Mouse (Mus musculus) neural tube, embryonic 15.5 days (tissue): ENCODE measurements around the gene Tmem38b. TPM values are rescaled to one million over a fixed set of nuclear protein-coding genes. Genes with fewer than 3 reads are reported as not detected.
A peak's percentile ranks its signal among the peaks of the same experiment; 100 is the strongest.

ENCODE experiments used
- ATAC-seq: fragments of 200-750 bp; cut with Nextera tagmentation; 2 replicates; pipeline ENCODE4 v1.8.0; 2017; ENCODE audit warnings: mild to moderate bottlenecking, moderate TSS enrichment, moderate library complexity; ENCODE audit not compliant: low FRiP score
- H3K27ac ChIP-seq: fragments of 300-500 bp; sonication (generic); replicated peaks from 2 replicates; pipeline ENCODE4 v1.5.1; 2015; ENCODE audit warnings: mild to moderate bottlenecking, inconsistent platforms
- H3K27me3 ChIP-seq: fragments of 300-500 bp; sonication (generic); replicated peaks from 2 replicates; pipeline ENCODE4 v1.6.1; 2015; ENCODE audit warnings: inconsistent platforms
- H3K36me3 ChIP-seq: fragments of 300-500 bp; sonication (generic); 2 replicates; pipeline ENCODE4 v1.6.1; 2015; ENCODE audit warnings: inconsistent platforms
- H3K4me1 ChIP-seq: fragments of 300-500 bp; sonication (generic); 2 replicates; pipeline ENCODE4 v1.6.1; 2015; ENCODE audit warnings: inconsistent platforms
- H3K4me2 ChIP-seq: fragments of 300-500 bp; sonication (generic); 2 replicates; pipeline ENCODE4 v1.6.1; 2015; ENCODE audit warnings: inconsistent platforms, mild to moderate bottlenecking, moderate library complexity
- H3K4me3 ChIP-seq: fragments of 300-500 bp; sonication (generic); replicated peaks from 2 replicates; pipeline ENCODE4 v1.5.1; 2015; ENCODE audit warnings: mild to moderate bottlenecking, inconsistent platforms
- H3K9ac ChIP-seq: fragments of 300-500 bp; sonication (generic); replicated peaks from 2 replicates; pipeline ENCODE4 v1.6.1; 2015; ENCODE audit warnings: mild to moderate bottlenecking, inconsistent platforms
- H3K9me3 ChIP-seq: fragments of 300-500 bp; sonication (generic); replicated peaks from 2 replicates; pipeline ENCODE4 v1.6.1; 2016; ENCODE audit warnings: inconsistent platforms
- WGBS: fragments of 180-500 bp; shearing (Covaris S2); methylation state at CpG from one replicate; pipeline ENCODE4 v1.1.7; 2015; ENCODE audit warnings: mixed read lengths; 5-methylcytosine and 5-hydroxymethylcytosine counted together
- polyA plus RNA-seq: library from polyadenylated mRNA; unstranded; fragments of >200 nt; fragmentation: Nextera tagmentation; extraction: Ambion mirVana; gene quantifications from 2 replicates; pipeline ENCODE4 v1.2.1, GENCODE M21; 2015

The Tmem38b gene
- 7.2 and 7.4 TPM in 2 replicates for polyA plus RNA-seq

- H3K27me3 ChIP-seq = no peaks in the 10 kb centered on the region
- peaks cover 6% of the 10 kb centered on the region for H3K4me1 ChIP-seq
- peak; percentile 95 for ATAC-seq
- H3K4me3 ChIP-seq = peak within 1 kb of the TSS; percentile 99
- H3K27ac ChIP-seq = peak within 1 kb of the TSS; percentile 84
- H3K9ac ChIP-seq = peak within 1 kb of the TSS; percentile 86
- H3K4me2 ChIP-seq = peak within 1 kb of the TSS; percentile 76
- no peaks in the 10 kb centered on the region for H3K36me3 ChIP-seq
- under 1% methylated on average over 54 of the region's 55 CpGs for whole genome bisulfite sequencing
- no peaks in the 10 kb centered on the region for H3K9me3 ChIP-seq
These were observed at the start of gene Tmem38b for GRCm38 (mm10) chr4:53825821-53826605. Gene Tmem38b, plus strand, starts transcription at chr4:53826045.

- Histone ChIP-seq H3K4me2 (no peak overlapping the region), H3K9me3 (no peaks in the 10 kb centered on the region), H3K27ac (no peak overlapping the region), H3K4me1 (peaks cover 14% of the 10 kb centered on the region), H3K27me3 (peaks cover 11% of the 10 kb centered on the region), H3K36me3 (no peaks in the 10 kb centered on the region), H3K4me3 (no peak overlapping the region), H3K9ac (no peak overlapping the region)
- no peak for ATAC-seq
- WGBS = 62% methylated on average over 4 of the region's 4 CpGs
These were observed 44.4 kb upstream of the Tmem38b start for GRCm38 (mm10) chr4:53781396-53781795.

GRCm38 (mm10) chr4:53782216-53783070 lies 43.4 kb upstream of the Tmem38b start:
- no peak overlapping the region for H3K9ac ChIP-seq
- H3K27ac ChIP-seq = no peak overlapping the region
- no peaks in the 10 kb centered on the region for H3K36me3 ChIP-seq
- H3K9me3 ChIP-seq = no peaks in the 10 kb centered on the region
- ATAC-seq = no peak
- no peak overlapping the region for H3K4me2 ChIP-seq
- H3K4me1 ChIP-seq = peaks cover 14% of the 10 kb centered on the region
- peaks cover 11% of the 10 kb centered on the region for H3K27me3 ChIP-seq
- 38% methylated on average over 14 of the region's 14 CpGs for WGBS
- no peak overlapping the region for H3K4me3 ChIP-seq

DNA sequence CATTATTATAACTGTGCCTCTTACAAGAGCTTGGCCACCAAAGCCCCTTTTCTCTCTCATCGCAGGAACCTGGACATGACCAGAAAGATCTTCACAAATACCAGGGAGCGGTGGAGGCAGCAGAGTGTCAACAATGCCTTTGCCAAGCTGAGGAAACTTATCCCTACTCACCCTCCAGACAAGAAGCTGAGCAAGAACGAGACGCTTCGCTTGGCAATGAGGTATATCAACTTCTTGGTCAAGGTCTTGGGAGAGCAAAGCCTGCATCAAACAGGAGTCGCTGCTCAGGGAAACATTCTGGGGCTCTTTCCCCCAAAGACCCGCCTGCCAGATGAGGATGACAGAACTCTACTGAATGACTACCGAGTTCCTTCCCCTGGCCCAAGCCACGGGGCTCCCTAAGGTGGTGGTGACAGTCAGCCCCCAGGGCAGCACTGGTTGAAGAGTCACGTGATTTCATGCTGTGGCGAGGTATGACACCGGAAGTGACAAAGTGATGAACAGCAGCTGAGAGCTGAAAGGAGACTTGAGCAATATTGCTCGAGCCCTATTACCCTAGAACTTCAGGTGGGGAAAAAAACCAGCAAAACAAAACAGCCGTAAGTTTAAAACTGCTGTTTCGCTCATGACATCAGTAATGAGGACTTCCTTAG lies 40.0 kb upstream of the Tmem38b start:
- no peak overlapping the region for H3K4me3 ChIP-seq

DNA sequence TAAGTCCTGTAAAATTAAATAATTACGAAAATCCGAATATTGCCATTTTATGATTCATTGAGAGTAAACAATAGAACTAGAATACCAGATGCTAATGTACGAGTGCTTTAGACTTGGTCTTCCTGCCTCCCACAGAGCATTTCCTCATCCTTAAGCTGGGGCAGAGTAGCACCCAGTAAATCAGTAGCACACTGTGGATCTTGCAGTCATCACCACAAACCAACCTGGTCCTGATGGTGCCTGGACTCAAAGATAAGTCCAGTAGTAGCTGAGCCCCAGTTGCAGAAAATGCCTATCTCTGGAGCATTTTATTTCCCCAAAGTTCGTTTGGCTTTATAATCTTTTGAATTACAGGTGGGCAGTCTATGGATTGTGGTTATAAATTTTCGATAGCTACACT lies 39.0 kb upstream of the Tmem38b start:
- Histone ChIP-seq H3K9ac (no peak overlapping the region), H3K9me3 (no peaks in the 10 kb centered on the region), H3K4me3 (no peak overlapping the region), H3K27me3 (no peaks in the 10 kb centered on the region), H3K36me3 (no peaks in the 10 kb centered on the region), H3K4me2 (no peak overlapping the region), H3K4me1 (no peaks in the 10 kb centered on the region), H3K27ac (no peak overlapping the region)
- no peak for ATAC-seq
- 78% methylated on average over 5 of the region's 5 CpGs for WGBS

More for the DNA sequence above, 40.0 kb upstream of the Tmem38b start:
- no peaks in the 10 kb centered on the region for H3K36me3 ChIP-seq
- no peaks in the 10 kb centered on the region for H3K9me3 ChIP-seq
- no peaks in the 10 kb centered on the region for H3K27me3 ChIP-seq
- no peak overlapping the region for H3K27ac ChIP-seq
- 91% methylated on average over 15 of the region's 15 CpGs for WGBS
- H3K9ac ChIP-seq = no peak overlapping the region
- H3K4me1 ChIP-seq = no peaks in the 10 kb centered on the region
- ATAC-seq = no peak
- H3K4me2 ChIP-seq = no peak overlapping the region

DNA sequence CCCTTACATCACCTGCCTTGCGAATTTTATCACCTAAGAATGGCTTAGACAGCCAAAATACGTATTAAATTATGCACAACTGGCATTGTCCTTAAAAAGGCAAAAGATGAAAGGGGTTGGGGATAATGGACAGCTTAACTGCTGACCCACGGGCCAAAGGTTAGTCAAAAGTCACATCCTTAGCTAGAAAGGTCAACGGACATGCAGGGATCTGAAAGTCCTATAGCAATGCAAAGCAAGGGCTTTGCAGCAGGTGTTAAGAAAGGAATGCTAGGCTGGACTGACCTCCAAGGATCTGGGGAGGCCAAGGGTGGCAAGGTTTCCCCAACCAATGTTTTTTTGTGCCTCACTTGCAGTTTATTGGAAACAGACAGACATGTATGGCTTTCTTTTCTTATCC lies 36.5 kb upstream of the Tmem38b start:
- Histone ChIP-seq H3K9me3 (no peaks in the 10 kb centered on the region), H3K27ac (no peak overlapping the region), H3K4me1 (no peaks in the 10 kb centered on the region), H3K27me3 (no peaks in the 10 kb centered on the region), H3K36me3 (no peaks in the 10 kb centered on the region), H3K4me3 (no peak overlapping the region), H3K9ac (no peak overlapping the region), H3K4me2 (no peak overlapping the region)
- ATAC-seq = no peak
- WGBS = 14% methylated on average over 4 of the region's 4 CpGs

DNA sequence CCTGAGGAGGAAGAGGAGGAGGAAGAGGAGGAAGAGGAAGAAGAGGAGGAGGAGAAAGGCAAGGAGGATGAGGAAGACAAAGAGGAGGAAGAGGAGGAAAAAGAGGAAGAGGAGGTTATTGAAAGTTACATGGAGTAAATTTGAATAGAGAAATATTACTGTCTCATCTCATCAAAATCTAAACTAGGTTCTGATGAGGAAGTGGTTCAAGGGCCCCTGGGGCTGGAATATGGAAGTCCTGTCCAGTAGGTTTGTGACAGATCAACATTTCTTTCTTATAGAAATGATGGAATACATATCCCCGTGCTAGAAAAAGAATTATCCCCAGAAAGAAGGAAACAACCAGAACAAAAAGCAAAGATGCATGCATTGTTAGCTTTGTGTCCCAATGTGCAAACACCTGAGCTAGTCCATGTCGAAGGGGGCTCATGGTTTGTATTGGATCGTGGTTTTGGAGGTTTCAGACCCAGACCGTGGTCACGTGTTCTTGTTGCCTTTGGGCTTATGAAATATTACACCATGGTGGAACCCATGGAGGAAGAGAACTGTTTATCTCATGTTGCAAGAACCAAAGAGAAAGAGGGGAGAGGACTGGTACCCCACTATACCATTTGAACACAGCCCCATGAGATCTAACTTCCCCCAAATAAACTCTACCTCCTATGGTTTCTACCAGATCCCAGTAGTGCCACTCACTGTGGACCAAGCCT lies 31.4 kb upstream of the Tmem38b start:
- H3K4me3 ChIP-seq = no peak overlapping the region
- no peaks in the 10 kb centered on the region for H3K9me3 ChIP-seq
- peaks cover 7% of the 10 kb centered on the region; the same call in 1 of the 2 replicates for H3K4me1 ChIP-seq
- WGBS = 94% methylated on average over 5 of the region's 5 CpGs
- no peak overlapping the region for H3K4me2 ChIP-seq
- no peak overlapping the region for H3K27ac ChIP-seq
- H3K27me3 ChIP-seq = no peaks in the 10 kb centered on the region
- ATAC-seq = no peak
- no peaks in the 10 kb centered on the region for H3K36me3 ChIP-seq
- no peak overlapping the region for H3K9ac ChIP-seq

GRCm38 (mm10) chr4:53795086-53795485 lies 30.8 kb upstream of the Tmem38b start:
- ATAC-seq = no peak
- Histone ChIP-seq H3K27me3 (no peaks in the 10 kb centered on the region), H3K9ac (no peak overlapping the region)

GRCm38 (mm10) chr4:53795706-53796105 lies 30.1 kb upstream of the Tmem38b start:
- ATAC-seq = no peak
- 93% methylated on average over 2 of the region's 2 CpGs for WGBS

More at GRCm38 (mm10) chr4:53795086-53795485, 30.8 kb upstream of the Tmem38b start:
- Histone ChIP-seq H3K4me1 (peaks cover 10% of the 10 kb centered on the region; the same call in 1 of the 2 replicates), H3K4me3 (no peak overlapping the region), H3K27ac (no peak overlapping the region), H3K4me2 (no peak overlapping the region), H3K36me3 (no peaks in the 10 kb centered on the region), H3K9me3 (no peaks in the 10 kb centered on the region)
- WGBS = 58% methylated on average over 2 of the region's 2 CpGs

DNA sequence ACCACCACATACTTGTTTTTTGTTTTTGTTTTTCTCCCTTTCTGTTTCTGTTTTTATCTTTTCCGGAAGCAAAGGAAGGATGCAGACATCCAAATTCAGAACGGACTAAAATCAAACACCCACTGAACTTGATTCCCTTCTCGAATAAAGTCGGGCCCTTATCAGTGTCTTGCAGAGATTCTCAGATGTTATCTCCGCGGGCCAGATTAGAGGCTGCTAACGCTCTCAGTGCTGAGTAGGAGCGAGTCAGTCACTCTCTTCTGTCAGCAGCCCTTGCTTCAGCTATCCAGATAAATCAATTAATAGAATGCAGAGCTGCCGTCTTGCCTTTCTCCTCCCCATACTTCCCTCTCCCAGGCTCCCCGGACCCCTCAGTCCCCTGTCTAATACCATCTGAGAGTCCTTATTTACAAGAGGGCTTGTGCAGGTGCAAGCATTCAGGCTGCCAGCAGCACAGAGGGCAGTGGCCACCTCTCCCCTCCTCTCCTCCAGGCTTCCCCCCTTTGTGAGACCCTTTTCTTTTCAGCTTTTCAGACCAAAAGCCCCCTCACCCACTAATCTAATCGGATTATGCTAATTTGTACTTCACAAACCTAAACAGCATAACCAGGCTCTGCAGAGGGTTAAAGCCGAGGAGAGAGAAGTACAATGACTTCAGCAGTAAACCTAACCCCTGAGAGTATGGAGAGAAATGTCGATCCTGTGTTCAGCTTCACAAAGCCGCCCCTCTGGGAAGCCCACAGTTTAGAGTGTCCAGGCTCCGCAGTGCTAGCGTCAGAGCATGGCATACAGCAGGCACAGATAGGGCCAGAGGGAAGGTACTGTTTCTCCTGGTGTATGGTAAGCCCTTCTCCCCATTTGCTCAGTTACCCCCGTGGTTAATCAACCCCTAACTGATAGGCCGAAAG lies 28.7 kb upstream of the Tmem38b start:
- Histone ChIP-seq H3K27me3 (no peaks in the 10 kb centered on the region), H3K4me1 (peaks cover 10% of the 10 kb centered on the region; the same call in 1 of the 2 replicates), H3K9ac (no peak overlapping the region), H3K36me3 (no peaks in the 10 kb centered on the region), H3K27ac (no peak overlapping the region), H3K4me3 (no peak overlapping the region), H3K4me2 (no peak overlapping the region), H3K9me3 (no peaks in the 10 kb centered on the region)
- WGBS = 24% methylated on average over 18 of the region's 18 CpGs
- ATAC-seq = no peak

More at GRCm38 (mm10) chr4:53795706-53796105, 30.1 kb upstream of the Tmem38b start:
- Histone ChIP-seq H3K36me3 (no peaks in the 10 kb centered on the region), H3K4me3 (no peak overlapping the region), H3K4me1 (peaks cover 10% of the 10 kb centered on the region; the same call in 1 of the 2 replicates), H3K27ac (no peak overlapping the region), H3K27me3 (no peaks in the 10 kb centered on the region), H3K9ac (no peak overlapping the region), H3K9me3 (no peaks in the 10 kb centered on the region), H3K4me2 (no peak overlapping the region)
